ENCODE assay signal across 10 mouse cellular contexts in genomic region chr2:129715671-129716070, GRCm38 (mm10). TPM values are rescaled to one million over a fixed set of nuclear protein-coding genes. Genes with fewer than 3 reads are reported as not detected.
DNase-seq lines count a peak whose midpoint lies in the region; ATAC-seq and TF ChIP-seq lines count a peak whose summit lies in the region.
"Had no signal": no experiment of that assay in that cellular context is flagged by ENCODE, and none has a peak within 500 bp of the region (broad histone marks: within the 10 kb centered on the region; RNA-seq: fewer than 3 reads in every experiment).

No protein-coding gene starts in this region.

- no peak overlapping the region for H3K4me2 ChIP-seq in liver, embryonic 14.5 days (ENCODE audit: low read depth)
- H3K4me2 ChIP-seq: limb, embryonic 15.5 days; stomach, embryonic 15.5 days had no signal

- H3K27ac ChIP-seq in heart, adult 2 months = no peak overlapping the region
- no peak overlapping the region for H3K27ac ChIP-seq in liver, embryonic 14.5 days
- H3K27ac ChIP-seq: limb, embryonic 15.5 days; stomach, embryonic 15.5 days had no signal

- no peak for ATAC-seq in liver, embryonic 14.5 days (ENCODE audit: insufficient read depth)
- ATAC-seq in megakaryocyte, adult 5-6 weeks (ENCODE audit: poor library complexity, severe bottlenecking) = no peak

- no peak for TF ChIP-seq POLR2A in heart, adult 2 months (IDR thresholded peaks at IDR 0.05; ENCODE audit: insufficient read depth, low read depth, low read length)

- H3K4me3 ChIP-seq in heart, adult 2 months = no peak overlapping the region
- H3K4me3 ChIP-seq in liver, embryonic 14.5 days (ENCODE audit: insufficient read depth in 1 of 2, low read depth in 2 of 2, low read length in 2 of 2) = no peak overlapping the region
- H3K4me3 ChIP-seq: limb, embryonic 15.5 days; stomach, embryonic 15.5 days had no signal

- intact Hi-C loops in heart, adult 2 months (cut with DNase I) = no loop called here
- intact Hi-C loops in heart, postnatal 25 days (cut with DNase I) = no loop called here

- H3K36me3 ChIP-seq in heart, adult 2 months (ENCODE audit: control insufficient read depth, insufficient read depth, low read length) = no peaks in the 10 kb centered on the region
- no peaks in the 10 kb centered on the region for H3K36me3 ChIP-seq in liver, embryonic 14.5 days (replicated peaks; ENCODE audit: control insufficient read depth, insufficient read depth, low read depth)
- H3K36me3 ChIP-seq: limb, embryonic 15.5 days; stomach, embryonic 15.5 days had no signal

- no peaks in the 10 kb centered on the region for H3K27me3 ChIP-seq in heart, adult 2 months (ENCODE audit: control insufficient read depth, insufficient read depth, low read length)
- no peaks in the 10 kb centered on the region for H3K27me3 ChIP-seq in liver, embryonic 14.5 days (ENCODE audit: control insufficient read depth, insufficient read depth, low read length)
- H3K27me3 ChIP-seq: stomach, embryonic 15.5 days had no signal

- DNase-seq in heart, adult 2 months = peak; percentile 22 to 44
- DNase-seq in heart, postnatal 25 days (ENCODE audit: low spot score) = no peak
- peak; percentile 58 to 61 for DNase-seq in B cell, adult 2 months
- DNase-seq in adrenal gland, adult 8-10 months = peak; percentile 28
- DNase-seq in gastrocnemius, postnatal 25 days = peak; percentile 7
- DNase-seq in liver, embryonic 14.5 days (ENCODE audit: low read depth in 3 of 3, low spot score in 3 of 3) = peak in 1 of 3 experiments; percentile 17
- peak; percentile 67 for DNase-seq in retina, postnatal 1 day

- 15% methylated on average over 10 of the region's 10 CpGs for WGBS in heart, adult 2 months
- WGBS in liver, embryonic 14.5 days (ENCODE audit: insufficient replicate concordance) = 16% methylated on average over 10 of the region's 10 CpGs

- H3K79me2 ChIP-seq in heart, adult 2 months (replicated peaks; ENCODE audit: control insufficient read depth, insufficient read depth, low read length) = no peaks in the 10 kb centered on the region

- H3K9ac ChIP-seq in heart, adult 2 months (ENCODE audit: low read depth, low read length) = no peak overlapping the region
- no peak overlapping the region for H3K9ac ChIP-seq in liver, embryonic 14.5 days (replicated peaks)
- H3K9ac ChIP-seq: limb, embryonic 15.5 days; stomach, embryonic 15.5 days had no signal

- TF ChIP-seq CTCF in heart, adult 2 months (IDR thresholded peaks at IDR 0.05) = peak; percentile 68
- TF ChIP-seq CTCF in liver, embryonic 14.5 days (IDR thresholded peaks at IDR 0.05; ENCODE audit: low read depth) = peak; percentile 75

- no peaks in the 10 kb centered on the region for H3K9me3 ChIP-seq in liver, embryonic 14.5 days (ENCODE audit: control insufficient read depth, low read length)
- H3K9me3 ChIP-seq: limb, embryonic 15.5 days; stomach, embryonic 15.5 days had no signal

- H3K4me1 ChIP-seq in heart, adult 2 months (ENCODE audit: control insufficient read depth, insufficient read depth, low read length) = no peaks in the 10 kb centered on the region
- no peaks in the 10 kb centered on the region for H3K4me1 ChIP-seq in liver, embryonic 14.5 days (replicated peaks; ENCODE audit: control insufficient read depth in 2 of 2, insufficient read depth in 2 of 2, low read length in 1 of 2)
- H3K4me1 ChIP-seq: limb, embryonic 15.5 days; stomach, embryonic 15.5 days had no signal

- no peak for TF ChIP-seq EP300 in heart, adult 2 months (IDR thresholded peaks at IDR 0.05; ENCODE audit: insufficient read depth, low read depth, low read length)
- no peak for TF ChIP-seq EP300 in liver, embryonic 14.5 days (IDR thresholded peaks at IDR 0.05; ENCODE audit: low read depth)

RNA-seq across cellular contexts. Expression of gene Pdyn, which starts 16.0 kb away (rescaled TPM):
- total RNA-seq in heart, adult 2 months (2021) = not detected
- not detected in 2 replicates for polyA plus RNA-seq in heart, adult 2 months (2012; rRNA removed)
- not detected for total RNA-seq in heart, postnatal 25 days (2021)
- total RNA-seq in adrenal gland, adult 8-10 months (2022) = under 1 TPM in 3 of 4 experiments, not detected in 1; 0.14 to 0.48 (median 0.43) TPM
- not detected for total RNA-seq in gastrocnemius, postnatal 25 days (2021)
- 0.01 TPM in 1 of 2 replicates, not detected in the other for polyA plus RNA-seq in liver, embryonic 14.5 days (2012; rRNA removed)
- not detected in 2 replicates for polyA plus RNA-seq in liver, embryonic 14.5 days (2014; fragmentation: Nextera tagmentation; extraction: Ambion mirVana)
- not detected in 2 replicates for total RNA-seq in megakaryocyte, adult 5-6 weeks (2015)
- total RNA-seq in megakaryocyte, adult 5-6 weeks (2017) = not detected in 2 replicates
